Comparison of ENCODE assay signal across 9 mouse cellular contexts in genomic region chr17:81669816-81670691, GRCm38 (mm10).
A peak's percentile ranks its signal among the peaks of the same experiment; 100 is the strongest.
DNase-seq lines count a peak whose midpoint lies in the region; ATAC-seq lines count a peak whose summit lies in the region.
"Had no signal": no experiment of that assay in that cellular context is flagged by ENCODE, and none has a peak within 500 bp of the region (broad histone marks: within the 10 kb centered on the region; RNA-seq: fewer than 3 reads in every experiment).

No protein-coding gene starts in this region.

- peak overlapping the region; percentile 92 for H3K4me2 ChIP-seq in forebrain, embryonic 12.5 days
- H3K4me2 ChIP-seq in heart, embryonic 15.5 days = peak overlapping the region; percentile 96
- H3K4me2 ChIP-seq in liver, embryonic 13.5 days = peak overlapping the region; percentile 73
- peak overlapping the region; percentile 89 for H3K4me2 ChIP-seq in neural tube, embryonic 12.5 days (replicated peaks)

- peaks cover 11% of the 10 kb centered on the region for H3K4me1 ChIP-seq in forebrain, embryonic 12.5 days
- H3K4me1 ChIP-seq in heart, embryonic 15.5 days (replicated peaks) = peaks cover 66% of the 10 kb centered on the region
- H3K4me1 ChIP-seq in liver, embryonic 13.5 days (replicated peaks) = peaks cover 6% of the 10 kb centered on the region; the same call in 1 of the 2 replicates
- peaks cover 28% of the 10 kb centered on the region for H3K4me1 ChIP-seq in neural tube, embryonic 12.5 days

- peaks cover 44% of the 10 kb centered on the region for H3K27me3 ChIP-seq in forebrain, embryonic 12.5 days
- H3K27me3 ChIP-seq in heart, embryonic 15.5 days = no peaks in the 10 kb centered on the region
- H3K27me3 ChIP-seq in liver, embryonic 13.5 days = peaks cover 55% of the 10 kb centered on the region
- peaks cover 24% of the 10 kb centered on the region for H3K27me3 ChIP-seq in neural tube, embryonic 12.5 days (replicated peaks)

- peak overlapping the region; percentile 91 for H3K27ac ChIP-seq in forebrain, embryonic 12.5 days
- H3K27ac ChIP-seq in heart, embryonic 15.5 days = peak overlapping the region; percentile 88
- no peak overlapping the region for H3K27ac ChIP-seq in liver, embryonic 13.5 days
- peak overlapping the region; percentile 89 for H3K27ac ChIP-seq in neural tube, embryonic 12.5 days

- DNase-seq in B cell, adult 2 months = peak; percentile 6 to 9
- peak; percentile 49 for DNase-seq in brain, embryonic 18.5 days (ENCODE audit: low read depth, low spot score)
- peak; percentile 48 to 69 for DNase-seq in kidney, postnatal 25 days
- DNase-seq in liver, embryonic 13.5 days = no peak
- peak; percentile 5 for DNase-seq in thymus, postnatal 25 days

- H3K36me3 ChIP-seq in forebrain, embryonic 12.5 days (replicated peaks) = no peaks in the 10 kb centered on the region
- H3K36me3 ChIP-seq in heart, embryonic 15.5 days = no peaks in the 10 kb centered on the region
- no peaks in the 10 kb centered on the region for H3K36me3 ChIP-seq in liver, embryonic 13.5 days
- no peaks in the 10 kb centered on the region for H3K36me3 ChIP-seq in neural tube, embryonic 12.5 days
- H3K36me3 ChIP-seq: G1E had no signal

- H3K9ac ChIP-seq in forebrain, embryonic 12.5 days = peak overlapping the region; percentile 77
- peak overlapping the region; percentile 76 for H3K9ac ChIP-seq in heart, embryonic 15.5 days
- peak overlapping the region; percentile 47 for H3K9ac ChIP-seq in liver, embryonic 13.5 days
- peak overlapping the region; percentile 82 for H3K9ac ChIP-seq in neural tube, embryonic 12.5 days

- no peaks in the 10 kb centered on the region for H3K9me3 ChIP-seq in forebrain, embryonic 12.5 days
- no peaks in the 10 kb centered on the region for H3K9me3 ChIP-seq in heart, embryonic 15.5 days (replicated peaks)
- H3K9me3 ChIP-seq in liver, embryonic 13.5 days (replicated peaks) = no peaks in the 10 kb centered on the region
- H3K9me3 ChIP-seq in neural tube, embryonic 12.5 days = no peaks in the 10 kb centered on the region

- peak overlapping the region; percentile 67 for H3K4me3 ChIP-seq in forebrain, embryonic 12.5 days (replicated peaks)
- H3K4me3 ChIP-seq in heart, embryonic 15.5 days = peak overlapping the region; percentile 65
- H3K4me3 ChIP-seq in liver, embryonic 13.5 days (replicated peaks) = peak overlapping the region; percentile 59
- H3K4me3 ChIP-seq in neural tube, embryonic 12.5 days = peak overlapping the region; percentile 65

- ATAC-seq in forebrain, embryonic 12.5 days (ENCODE audit: low FRiP score) = peak; percentile 83
- peak; percentile 76 for ATAC-seq in heart, embryonic 15.5 days (replicated peaks; ENCODE audit: insufficient number of reproducible peaks, insufficient read depth, low FRiP score, low read depth)
- peak; percentile 66 for ATAC-seq in liver, embryonic 13.5 days (ENCODE audit: low read depth)
- ATAC-seq in neural tube, embryonic 12.5 days (ENCODE audit: low FRiP score, low read depth) = peak; percentile 79

- WGBS in forebrain, embryonic 12.5 days = under 1% methylated on average over 45 of the region's 84 CpGs
- whole genome bisulfite sequencing in heart, embryonic 15.5 days = under 1% methylated on average over 60 of the region's 84 CpGs
- WGBS in liver, embryonic 13.5 days (ENCODE audit: insufficient replicate concordance) = 0% methylated on average over 43 of the region's 84 CpGs
- WGBS in neural tube, embryonic 12.5 days = under 1% methylated on average over 59 of the region's 84 CpGs
